Mouse (Mus musculus) bone marrow macrophage, adult 2 months (primary cell): ENCODE measurements at regions not wholly inside any gene's neighbourhood (a gene's known extent, or its start where the extent isn't known, plus 50 kb on each side); places are given as distances from the start of the nearest gene placed in this dataset.

Source experiments
- CTCF ChIP-seq: IDR thresholded peaks from 2 replicates; pipeline ENCODE4 v1.5.1; 2012; ENCODE audit warnings: low read depth, mild to moderate bottlenecking, low read length, moderate library complexity
- POLR2A ChIP-seq: IDR thresholded peaks from 2 replicates; pipeline ENCODE4 v1.6.1; 2012; ENCODE audit warnings: mild to moderate bottlenecking, low read depth, low read length, borderline replicate concordance

GRCm38 (mm10) chr2:74201608-74202323 is 290.6 kb upstream of the Atp5g3 start:
- TF ChIP-seq POLR2A (no peak), CTCF (no peak)
